Mouse (Mus musculus) heart, embryonic 16.5 days (tissue): ENCODE results near the gene Ly6g. TPM values are rescaled to one million over a fixed set of nuclear protein-coding genes. Genes with fewer than 3 reads are reported as not detected.
"Not testable (repeated sequence)": the region's sequence is repeated elsewhere in the genome, so short reads cannot be mapped to it uniquely, and the experiment has no call there.

Source experiments
- ATAC-seq: fragments of 200-750 bp; cut with Nextera tagmentation; replicated peaks from 2 replicates; pipeline ENCODE4 v1.8.0; 2017; ENCODE audit warnings: moderate number of reproducible peaks; ENCODE audit not compliant: insufficient read depth, low FRiP score; ENCODE audit errors: extremely low read depth
- H3K27ac ChIP-seq: fragments of 300-500 bp; sonication (generic); 2 replicates; pipeline ENCODE4 v1.5.1; 2014; ENCODE audit warnings: mild to moderate bottlenecking, low read length, control low read depth, moderate library complexity
- H3K27me3 ChIP-seq: fragments of 300-500 bp; sonication (generic); 2 replicates; pipeline ENCODE4 v1.6.1; 2014; ENCODE audit warnings: low read length, mixed read lengths; ENCODE audit not compliant: control insufficient read depth, insufficient read depth
- H3K36me3 ChIP-seq: fragments of 300-500 bp; sonication (generic); 2 replicates; pipeline ENCODE4 v1.6.1; 2014; ENCODE audit not compliant: control insufficient read depth, insufficient read depth
- H3K4me1 ChIP-seq: fragments of 300-500 bp; sonication (generic); 2 replicates; pipeline ENCODE4 v1.6.1; 2014; ENCODE audit warnings: low read length, mixed read lengths; ENCODE audit not compliant: control insufficient read depth, insufficient read depth
- H3K4me2 ChIP-seq: fragments of 300-500 bp; sonication (generic); 2 replicates; pipeline ENCODE4 v1.6.1; 2014; ENCODE audit warnings: low read depth, mild to moderate bottlenecking, control low read depth, low read length
- H3K4me3 ChIP-seq: fragments of 300-500 bp; sonication (generic); 2 replicates; pipeline ENCODE4 v1.5.1; 2014; ENCODE audit warnings: mild to moderate bottlenecking, control low read depth, low read length
- H3K9ac ChIP-seq: fragments of 300-500 bp; sonication (generic); 2 replicates; pipeline ENCODE4 v1.6.1; 2014; ENCODE audit warnings: low read length, control low read depth
- H3K9me3 ChIP-seq: fragments of 300-500 bp; sonication (generic); replicated peaks from 2 replicates; pipeline ENCODE4 v1.6.1; 2016; ENCODE audit warnings: low read length; ENCODE audit not compliant: control insufficient read depth
- WGBS: fragments of 180-500 bp; shearing (Covaris S2); extraction: QIAGEN DNeasy Blood & Tissue Kit; methylation state at CpG from one replicate; pipeline ENCODE4 v1.1.7; 2014; 5-methylcytosine and 5-hydroxymethylcytosine counted together
- polyA plus RNA-seq: library from polyadenylated mRNA; unstranded; fragments of >200 nt; fragmentation: Nextera tagmentation; extraction: Ambion mirVana; gene quantifications from 2 replicates; pipeline ENCODE4 v1.2.1, GENCODE M21; 2015

Ly6g gene
- polyA plus RNA-seq = 0.51 TPM in 1 of 2 replicates, not detected in the other

GRCm38 (mm10) chr15:75154940-75155339 is at the start of gene Ly6g:
Gene Ly6g, plus strand, starts transcription at chr15:75155240.
- 87% methylated on average over 1 of the region's 1 CpGs for WGBS
- no peaks in the 10 kb centered on the region for H3K27me3 ChIP-seq
- ATAC-seq = no peak
- no peak within 1 kb of the TSS for H3K9ac ChIP-seq
- no peaks in the 10 kb centered on the region for H3K36me3 ChIP-seq
- H3K4me3 ChIP-seq = no peak within 1 kb of the TSS
- no peak within 1 kb of the TSS for H3K27ac ChIP-seq
- H3K9me3 ChIP-seq = no peaks in the 10 kb centered on the region
- no peak within 1 kb of the TSS for H3K4me2 ChIP-seq
- no peaks in the 10 kb centered on the region for H3K4me1 ChIP-seq

GRCm38 (mm10) chr15:75110424-75110823 is 44.6 kb upstream of the Ly6g start:
- not testable (repeated sequence) for H3K4me3 ChIP-seq, H3K36me3 ChIP-seq, H3K4me1 ChIP-seq, H3K4me2 ChIP-seq, H3K9me3 ChIP-seq, H3K27ac ChIP-seq, H3K9ac ChIP-seq, H3K27me3 ChIP-seq, ATAC-seq
- WGBS = 59% methylated on average over 2 of the region's 5 CpGs

GRCm38 (mm10) chr15:75111861-75112630 is 43.0 kb upstream of the Ly6g start, which contains the start of gene Ly6c2:
Gene Ly6c2, minus strand, starts transcription at chr15:75111970.
- H3K9me3 ChIP-seq, H3K4me2 ChIP-seq, H3K27me3 ChIP-seq, H3K4me1 ChIP-seq, H3K36me3 ChIP-seq, H3K9ac ChIP-seq, ATAC-seq, H3K4me3 ChIP-seq, H3K27ac ChIP-seq: not testable (repeated sequence)
- 70% methylated on average over 1 of the region's 1 CpGs for WGBS

- no peaks in the 10 kb centered on the region for H3K36me3 ChIP-seq
- H3K27me3 ChIP-seq = no peaks in the 10 kb centered on the region
- H3K4me1 ChIP-seq = no peaks in the 10 kb centered on the region
- H3K9ac ChIP-seq = no peak overlapping the region
- ATAC-seq = no peak
- no peak overlapping the region for H3K4me2 ChIP-seq
- WGBS = 79% methylated on average over 2 of the region's 2 CpGs
- no peak overlapping the region for H3K4me3 ChIP-seq
- no peak overlapping the region for H3K27ac ChIP-seq
- no peaks in the 10 kb centered on the region for H3K9me3 ChIP-seq
Measured at GRCm38 (mm10) chr15:75116525-75116924, 38.5 kb upstream of the Ly6g start.

GRCm38 (mm10) chr15:75117481-75117880 is 37.6 kb upstream of the Ly6g start:
- not testable (repeated sequence) for H3K9ac ChIP-seq, H3K27me3 ChIP-seq, H3K4me2 ChIP-seq, H3K4me1 ChIP-seq, H3K9me3 ChIP-seq, H3K36me3 ChIP-seq, H3K27ac ChIP-seq, ATAC-seq, H3K4me3 ChIP-seq
- 84% methylated on average over 5 of the region's 5 CpGs for WGBS

- H3K27ac ChIP-seq, H3K9ac ChIP-seq, H3K9me3 ChIP-seq, H3K27me3 ChIP-seq, ATAC-seq, H3K4me1 ChIP-seq, H3K4me3 ChIP-seq, H3K36me3 ChIP-seq, H3K4me2 ChIP-seq: not testable (repeated sequence)
- WGBS = 21% methylated on average over 5 of the region's 7 CpGs
Measured at GRCm38 (mm10) chr15:75118742-75119141, 36.3 kb upstream of the Ly6g start.

- ATAC-seq = no peak
- H3K27me3 ChIP-seq = no peaks in the 10 kb centered on the region
- H3K27ac ChIP-seq = no peak overlapping the region
- H3K9me3 ChIP-seq = no peaks in the 10 kb centered on the region
- WGBS = 7% methylated on average over 2 of the region's 2 CpGs
- H3K4me1 ChIP-seq = no peaks in the 10 kb centered on the region
- H3K4me2 ChIP-seq = no peak overlapping the region
- H3K9ac ChIP-seq = no peak overlapping the region
- no peak overlapping the region for H3K4me3 ChIP-seq
- H3K36me3 ChIP-seq = no peaks in the 10 kb centered on the region
Measured at GRCm38 (mm10) chr15:75120066-75120465, 35.0 kb upstream of the Ly6g start.

GRCm38 (mm10) chr15:75132346-75132745 is 22.7 kb upstream of the Ly6g start:
- H3K4me1 ChIP-seq, H3K27me3 ChIP-seq, ATAC-seq, H3K9ac ChIP-seq, H3K27ac ChIP-seq, H3K4me3 ChIP-seq, H3K4me2 ChIP-seq, H3K9me3 ChIP-seq, H3K36me3 ChIP-seq: not testable (repeated sequence)
- WGBS = 82% methylated on average over 2 of the region's 2 CpGs

- not testable (repeated sequence) for H3K4me1 ChIP-seq, ATAC-seq, H3K4me3 ChIP-seq, H3K9ac ChIP-seq, H3K4me2 ChIP-seq, H3K9me3 ChIP-seq, H3K27me3 ChIP-seq, H3K36me3 ChIP-seq, H3K27ac ChIP-seq
- WGBS = 72% methylated on average over 2 of the region's 2 CpGs
Measured at GRCm38 (mm10) chr15:75135090-75135783, 19.8 kb upstream of the Ly6g start.
